Mouse (Mus musculus) bone marrow, adult 2 months (tissue): ENCODE data around the gene Zc3hav1l. TPM values are rescaled to one million over a fixed set of nuclear protein-coding genes. Genes with fewer than 3 reads are reported as not detected.

Experiments
- H3K27ac ChIP-seq: fragments of 200-500 bp; 2 replicates; pipeline ENCODE4 v1.5.1; 2012; ENCODE audit warnings: low read depth, mild to moderate bottlenecking, control low read depth, inconsistent platforms, low read length; ENCODE audit not compliant: control insufficient read depth, poor library complexity, insufficient read depth
- H3K4me1 ChIP-seq: fragments of 200-500 bp; 2 replicates; pipeline ENCODE4 v1.6.1; 2011; ENCODE audit warnings: low read length; ENCODE audit not compliant: control insufficient read depth, insufficient read depth
- H3K4me3 ChIP-seq: fragments of 200-500 bp; replicated peaks from 2 replicates; pipeline ENCODE3; 2011; ENCODE audit warnings: mild to moderate bottlenecking, low read depth, low read length, control low read depth; ENCODE audit not compliant: control insufficient read depth
- CTCF ChIP-seq: fragments of 200-500 bp; IDR thresholded peaks from 2 replicates; pipeline ENCODE4 v1.5.1; 2011; ENCODE audit warnings: low read length, control low read depth; ENCODE audit not compliant: control insufficient read depth, insufficient read depth
- POLR2A ChIP-seq: fragments of 200-500 bp; IDR thresholded peaks from 2 replicates; pipeline ENCODE4 v1.6.1; 2011; ENCODE audit warnings: low read depth, mild to moderate bottlenecking, control low read depth, low read length, borderline replicate concordance; ENCODE audit not compliant: control insufficient read depth
- WGBS: fragments of 180-500 bp; shearing (Covaris S2); methylation state at CpG from one replicate; pipeline ENCODE4 v1.1.7; 2018; 5-methylcytosine and 5-hydroxymethylcytosine counted together
- polyA plus RNA-seq: library from polyadenylated mRNA; stranded (reverse); fragments of >200 nt; gene quantifications from 2 replicates; pipeline ENCODE4 v1.2.4, GENCODE M21; 2011; ENCODE audit warnings: low replicate concordance; ENCODE audit not compliant: missing spikeins, insufficient read depth, insufficient read length

Gene Zc3hav1l
- polyA plus RNA-seq, 1 experiment, result 2.2 TPM

DNA sequence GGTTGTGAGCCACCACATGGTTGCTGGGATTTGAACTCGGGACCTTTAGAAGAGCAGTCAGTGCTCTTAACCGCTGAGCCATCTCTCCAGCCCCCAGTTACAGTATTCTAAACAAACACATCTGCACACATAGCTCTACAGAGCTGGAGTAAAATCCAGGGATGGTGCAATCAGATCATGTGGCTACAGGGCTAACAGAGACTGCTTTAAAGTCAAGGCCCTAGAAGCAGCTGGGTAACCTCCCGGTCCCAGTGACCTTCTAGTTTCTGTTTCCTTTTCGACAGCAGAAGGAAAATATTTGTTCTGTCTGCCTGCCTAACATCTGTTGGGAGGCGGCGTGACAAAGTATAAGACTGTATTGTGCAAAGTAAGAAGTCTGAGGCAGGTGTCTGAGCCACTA is 38.9 kb upstream of the Zc3hav1l start:
- peaks cover 2% of the 10 kb centered on the region; the same call in 1 of the 2 replicates for H3K4me1 ChIP-seq

DNA sequence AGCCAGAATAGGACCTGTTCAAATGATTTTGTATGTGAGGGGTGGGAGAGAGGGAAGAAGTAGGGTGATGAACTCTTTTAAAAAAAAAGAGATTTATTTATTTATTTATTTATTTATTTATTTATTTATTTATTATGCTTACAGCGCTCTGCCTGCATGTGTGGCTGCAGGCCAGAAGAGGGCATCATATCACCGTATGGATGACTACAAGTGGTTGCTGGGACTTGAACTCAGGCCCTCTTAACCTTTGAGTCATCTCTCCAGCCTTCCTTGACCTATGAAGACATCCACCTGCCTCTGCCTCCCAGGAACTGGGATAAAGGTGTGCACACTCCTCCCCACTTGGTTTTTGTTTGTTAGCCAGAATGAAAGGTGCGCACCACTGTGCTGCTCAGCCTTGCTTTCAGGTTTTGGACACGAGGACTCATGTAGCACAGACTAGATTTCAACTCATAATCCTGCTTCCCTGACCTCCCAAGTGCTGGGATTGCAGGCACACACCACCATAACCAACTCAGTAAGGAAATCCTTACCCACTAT is 38.2 kb upstream of the Zc3hav1l start:
- 90% methylated on average over 4 of the region's 4 CpGs for WGBS
- H3K4me3 ChIP-seq, result no peak overlapping the region
- TF ChIP-seq CTCF (peak; percentile 41; the same call in 1 of the 2 replicates), POLR2A (no peak)
- no peaks in the 10 kb centered on the region; the same call in 1 of the 2 replicates for H3K4me1 ChIP-seq
- H3K27ac ChIP-seq, result no peak overlapping the region

More for the DNA sequence above, 38.9 kb upstream of the Zc3hav1l start:
- WGBS, result 79% methylated on average over 6 of the region's 6 CpGs
- no peak for TF ChIP-seq POLR2A
- TF ChIP-seq CTCF, result no peak
- H3K4me3 ChIP-seq, result no peak overlapping the region
- H3K27ac ChIP-seq, result no peak overlapping the region

- TF ChIP-seq CTCF (no peak), POLR2A (no peak)
- H3K4me1 ChIP-seq, result no peaks in the 10 kb centered on the region; the same call in 1 of the 2 replicates
- no peak overlapping the region for H3K27ac ChIP-seq
- WGBS, result 92% methylated on average over 6 of the region's 6 CpGs
- H3K4me3 ChIP-seq, result no peak overlapping the region
Observed at GRCm38 (mm10) chr6:38335264-38335663, 36.2 kb upstream of the Zc3hav1l start.

GRCm38 (mm10) chr6:38326596-38326995 is 27.5 kb upstream of the Zc3hav1l start:
- H3K27ac ChIP-seq, result no peak overlapping the region
- peak; percentile 27; the same call in 1 of the 2 replicates for TF ChIP-seq CTCF
- no peak for TF ChIP-seq POLR2A
- H3K4me1 ChIP-seq, result no peaks in the 10 kb centered on the region
- 84% methylated on average over 4 of the region's 4 CpGs for WGBS
- no peak overlapping the region for H3K4me3 ChIP-seq

- Histone ChIP-seq H3K4me3 (no peak overlapping the region), H3K27ac (no peak overlapping the region), H3K4me1 (no peaks in the 10 kb centered on the region)
- WGBS, result 73% methylated on average over 9 of the region's 9 CpGs
- no peak for TF ChIP-seq CTCF
- TF ChIP-seq POLR2A, result no peak
Observed at GRCm38 (mm10) chr6:38320621-38321020, 21.6 kb upstream of the Zc3hav1l start.

DNA sequence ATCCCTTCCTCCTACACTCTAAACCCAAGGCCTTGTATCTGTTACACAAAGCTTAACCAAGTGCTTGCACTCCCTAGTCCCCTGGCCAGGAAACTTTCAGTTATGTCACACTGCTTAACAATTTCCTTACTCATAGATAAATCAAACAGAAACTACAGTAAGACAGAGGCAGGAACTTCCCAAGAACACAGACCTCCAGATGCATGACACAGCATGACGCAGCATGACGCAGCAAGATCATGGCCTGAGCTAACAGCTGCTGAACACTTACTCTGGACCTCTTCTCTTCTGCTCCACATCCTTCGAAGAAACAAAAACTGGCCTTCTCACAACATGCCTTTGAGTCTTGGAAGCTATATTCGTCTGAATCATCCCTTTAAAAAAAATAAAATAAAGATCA is 17.0 kb upstream of the Zc3hav1l start:
- WGBS, result 91% methylated on average over 4 of the region's 4 CpGs
- Histone ChIP-seq H3K4me1 (no peaks in the 10 kb centered on the region), H3K27ac (no peak overlapping the region; the same call in 1 of the 2 replicates), H3K4me3 (no peak overlapping the region)
- TF ChIP-seq POLR2A (no peak), CTCF (no peak)

DNA sequence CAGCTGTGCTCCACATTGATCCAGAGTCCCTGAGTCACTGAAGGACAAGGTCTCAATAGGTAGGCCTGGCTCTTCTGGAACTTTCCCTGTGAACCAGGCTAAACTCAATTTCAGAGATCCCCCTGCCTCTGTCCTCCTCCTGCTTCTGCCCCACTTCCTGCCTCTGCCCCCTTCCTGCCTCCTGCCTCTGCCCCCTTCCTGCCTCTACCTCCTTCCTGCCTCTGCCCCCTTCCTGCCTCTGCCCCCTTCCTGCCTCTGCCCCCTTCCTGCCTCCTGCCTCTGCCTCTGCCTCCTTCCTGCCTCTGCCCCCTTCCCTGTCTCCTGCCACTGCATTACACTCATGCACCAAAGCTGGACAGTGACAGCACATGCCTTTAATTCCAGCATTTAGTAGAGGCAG is 10.7 kb upstream of the Zc3hav1l start:
- TF ChIP-seq CTCF, result no peak
- no peak for TF ChIP-seq POLR2A
- Histone ChIP-seq H3K27ac (no peak overlapping the region), H3K4me3 (no peak overlapping the region)

GRCm38 (mm10) chr6:38304981-38305380 is 5.9 kb upstream of the Zc3hav1l start:
- WGBS, result 84% methylated on average over 3 of the region's 3 CpGs
- Histone ChIP-seq H3K4me3 (no peak overlapping the region), H3K4me1 (no peaks in the 10 kb centered on the region), H3K27ac (no peak overlapping the region)
- TF ChIP-seq CTCF (no peak), POLR2A (no peak)

More for the DNA sequence above, 10.7 kb upstream of the Zc3hav1l start:
- H3K4me1 ChIP-seq, result no peaks in the 10 kb centered on the region

- Histone ChIP-seq H3K4me1 (no peaks in the 10 kb centered on the region; the same call in 1 of the 2 replicates), H3K27ac (no peak overlapping the region), H3K4me3 (peak overlapping the region; percentile 77)
- no peak for TF ChIP-seq POLR2A
- 1% methylated on average over 10 of the region's 10 CpGs for WGBS
Observed at GRCm38 (mm10) chr6:38298246-38298635, 818 bp downstream of the Zc3hav1l start.
